Mouse (Mus musculus): Measurements from ENCODE around the gene Arf4. TPM values are rescaled to one million over a fixed set of nuclear protein-coding genes. Genes with fewer than 3 reads are reported as not detected.

Arf4 gene
- 229 TPM for total RNA-seq (2023)

DNA sequence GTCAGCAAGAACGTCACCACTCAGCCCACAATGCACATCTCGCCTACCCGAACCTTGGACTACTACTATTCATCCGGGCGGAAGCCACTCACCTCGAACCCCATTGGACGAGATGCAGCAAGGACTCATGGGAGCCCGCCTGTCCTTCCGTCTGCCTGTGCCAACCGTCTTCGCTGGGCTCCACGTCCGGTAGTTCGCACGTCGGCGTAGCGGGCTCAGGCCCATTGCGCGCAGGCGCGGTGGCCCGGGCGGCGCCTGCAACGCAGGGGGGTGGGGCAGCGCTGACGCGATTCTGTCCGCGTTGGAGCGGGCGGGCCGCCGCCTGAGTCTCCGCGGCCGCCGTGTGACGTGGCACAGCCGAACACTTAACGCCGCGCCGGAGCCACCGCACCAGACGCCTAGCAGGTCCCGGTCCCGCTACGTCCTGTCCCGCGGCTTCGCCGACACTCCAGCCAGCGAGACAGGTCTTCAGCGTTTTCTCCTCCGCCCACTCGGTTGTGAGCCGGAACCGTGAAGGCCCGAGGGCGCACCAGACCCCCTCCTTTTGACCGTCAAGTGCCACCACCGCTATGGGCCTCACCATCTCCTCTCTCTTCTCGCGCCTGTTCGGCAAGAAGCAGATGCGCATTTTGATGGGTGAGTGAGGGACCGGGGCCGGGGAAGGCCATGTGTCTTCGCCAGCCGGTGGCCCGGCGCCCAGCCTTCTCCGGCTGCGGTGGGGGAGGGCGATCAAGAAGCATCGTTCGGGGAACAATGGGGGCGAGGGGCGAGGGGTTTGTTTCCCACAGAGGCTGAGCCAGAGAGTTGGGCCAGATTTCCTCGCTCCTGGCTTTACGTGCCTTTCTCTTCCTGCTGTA is at the start of gene Arf4:
Gene Arf4, plus strand, starts transcription at position 224 of the 857 bp plus-strand sequence.

DNA sequence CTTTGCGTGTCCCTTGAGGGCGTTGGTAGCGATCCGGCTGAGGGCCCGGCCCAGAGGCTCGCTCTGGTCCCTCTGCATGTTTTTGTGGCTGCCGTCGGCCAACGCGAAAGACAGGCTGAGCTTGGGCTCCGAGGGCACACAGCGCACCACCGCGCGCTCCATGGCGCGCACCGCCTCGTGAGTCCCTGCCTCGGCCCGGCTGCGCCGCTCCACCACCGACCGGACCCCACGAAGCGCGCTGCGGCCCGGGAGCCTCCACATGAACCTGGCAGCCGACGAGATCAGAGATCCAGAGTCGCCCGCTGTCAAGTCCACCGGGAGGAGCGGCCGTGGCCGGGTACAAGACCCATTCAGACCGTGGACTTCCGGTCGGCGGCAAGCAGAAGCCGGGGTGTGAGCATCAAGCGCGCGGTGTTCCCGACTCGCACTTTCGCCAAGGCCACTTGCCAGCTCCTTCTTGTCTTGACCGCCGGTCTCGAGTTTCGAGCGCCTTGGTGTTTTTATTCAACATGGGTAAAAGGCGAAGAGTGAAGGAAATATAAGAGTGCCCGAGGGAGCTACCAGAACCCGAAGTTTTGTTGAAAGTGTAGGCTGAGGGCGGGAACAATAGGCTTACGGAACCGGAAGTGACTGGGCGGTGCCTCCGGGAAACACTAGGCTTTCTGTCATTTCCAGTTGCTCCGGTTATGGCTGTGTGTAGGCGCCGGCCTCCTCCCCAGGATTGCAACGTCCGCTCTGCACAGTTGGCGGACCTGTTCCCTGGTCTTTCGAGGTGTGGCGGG is 31.6 kb downstream of the Arf4 start, which contains the start of gene Pde12:
Gene Pde12, minus strand, starts transcription at position 592 of the 782 bp plus-strand sequence.

DNA sequence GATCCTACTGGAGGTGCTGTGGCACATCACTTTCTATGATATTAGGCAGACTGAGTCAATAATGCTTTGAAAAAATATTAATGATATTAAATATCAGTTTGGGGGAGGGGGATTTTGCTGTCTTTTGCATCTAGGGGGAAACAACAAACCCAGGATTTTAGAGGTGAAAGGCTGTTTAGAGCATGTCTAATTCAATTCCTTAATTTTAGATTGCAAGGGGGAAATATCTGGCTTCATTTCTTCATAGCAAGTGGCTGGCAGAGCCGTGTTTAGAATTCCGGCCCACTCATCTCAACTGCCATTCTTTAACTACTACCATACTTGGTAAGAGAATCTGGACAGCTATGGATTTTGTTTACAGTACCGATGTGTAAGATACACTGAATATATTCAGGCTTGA is 55.1 kb downstream of the Arf4 start, which contains the start of gene Dnah12:
Gene Dnah12, plus strand, starts transcription at position 301 of the 400 bp plus-strand sequence.

Other genes starting within 250 kb of the Arf4 start
- 78.8 TPM for gene Slmap, start 103.1 kb upstream of the Arf4 start, total RNA-seq (2023)
- 24.7 TPM for gene Dennd6a, start 64.2 kb upstream of the Arf4 start, total RNA-seq (2023)
- gene Pde12, start 31.8 kb downstream of the Arf4 start, total RNA-seq (2023), result 14.2 TPM
- 0.06 TPM for gene Dnah12, start 55.2 kb downstream of the Arf4 start, total RNA-seq (2023)

Measured in CD4-positive naive resting alpha-beta T cell, adult 76 days (primary cell).